Mouse (Mus musculus) small intestine, adult 2 months (tissue): ENCODE measurements around the gene Anks4b.

Source experiments
- CTCF ChIP-seq: fragments of 200-500 bp; IDR thresholded peaks from 2 replicates; pipeline ENCODE4 v1.5.1; 2012; ENCODE audit warnings: low read depth, mild to moderate bottlenecking, control low read depth, inconsistent platforms, low read length, moderate library complexity, mixed read lengths; ENCODE audit not compliant: insufficient replicate concordance, insufficient read length; ENCODE audit errors: extremely low read depth
- POLR2A ChIP-seq: fragments of 200-500 bp; IDR thresholded peaks from 2 replicates; pipeline ENCODE4 v1.6.1; 2012; ENCODE audit warnings: low read depth, mild to moderate bottlenecking, control low read depth, inconsistent platforms, low read length, moderate library complexity

- TF ChIP-seq POLR2A (no peak), CTCF (no peak)
Observed at GRCm38 (mm10) chr7:120188946-120189345, 15.3 kb downstream of the Anks4b start.
